20 mouse cellular contexts compared by ENCODE assay signal in the genomic region with DNA sequence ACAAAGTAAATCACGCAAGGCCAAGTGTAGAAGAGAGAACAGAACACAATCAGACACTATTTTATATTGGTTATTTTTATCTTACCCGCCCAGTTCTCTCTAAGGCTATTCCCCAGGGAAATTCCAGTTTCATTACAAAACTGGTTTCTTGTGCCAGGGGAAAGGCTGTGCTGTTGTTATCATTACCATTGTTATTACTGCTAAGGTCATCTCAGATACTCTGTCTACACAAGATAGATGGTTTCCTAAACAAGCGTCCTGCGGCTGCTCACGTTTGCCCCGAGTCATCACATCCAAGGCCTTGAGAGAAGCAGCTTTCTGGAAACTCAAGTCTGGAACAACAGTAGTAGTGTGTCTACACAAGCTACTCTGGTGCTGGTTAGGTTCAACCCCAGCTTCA. TPM values are rescaled to one million over a fixed set of nuclear protein-coding genes. Genes with fewer than 3 reads are reported as not detected.
DNase-seq lines count a peak whose midpoint lies in the region; ATAC-seq lines count a peak whose summit lies in the region.
"Had no signal": no experiment of that assay in that cellular context is flagged by ENCODE, and none has a peak within 500 bp of the region (broad histone marks: within the 10 kb centered on the region; RNA-seq: fewer than 3 reads in every experiment).

No protein-coding gene starts in this region.

- H3K9ac ChIP-seq in hindbrain, embryonic 15.5 days: no peak overlapping the region
- H3K9ac ChIP-seq in hindbrain, embryonic 14.5 days: no peak overlapping the region
- H3K9ac ChIP-seq: embryonic facial prominence, embryonic 15.5 days; forebrain, embryonic 12.5 days; heart, embryonic 13.5 days; limb, embryonic 13.5 days had no signal

- H3K4me1 ChIP-seq in hindbrain, embryonic 15.5 days (replicated peaks): no peaks in the 10 kb centered on the region
- no peaks in the 10 kb centered on the region for H3K4me1 ChIP-seq in hindbrain, embryonic 14.5 days (replicated peaks; ENCODE audit: control insufficient read depth, insufficient read depth, low read length)
- H3K4me1 ChIP-seq: embryonic facial prominence, embryonic 15.5 days; forebrain, embryonic 12.5 days; limb, embryonic 13.5 days had no signal

- H3K4me3 ChIP-seq in hindbrain, embryonic 15.5 days: no peak overlapping the region
- no peak overlapping the region for H3K4me3 ChIP-seq in hindbrain, embryonic 14.5 days (replicated peaks; ENCODE audit: low read length)
- H3K4me3 ChIP-seq: embryonic facial prominence, embryonic 15.5 days; forebrain, embryonic 12.5 days; heart, embryonic 13.5 days; limb, embryonic 13.5 days had no signal

- peak; percentile 25 for DNase-seq in adrenal gland, adult 8-10 months
- DNase-seq in adrenal gland, adult 18-20 months (ENCODE audit: low spot score in 2 of 2): no peak
- DNase-seq in hindbrain, embryonic 14.5 days (ENCODE audit: low spot score): no peak
- DNase-seq in ovary, adult 18-20 months (ENCODE audit: low spot score): peak; percentile 53
- DNase-seq in ovary, postnatal 10 days (ENCODE audit: low spot score): no peak
- DNase-seq in lung, postnatal 10 days: peak; percentile 30
- DNase-seq in frontal cortex, postnatal 36 days (ENCODE audit: low spot score in 2 of 2): no peak
- DNase-seq: cerebellum, adult 11 months; cerebellum, postnatal 14 days; embryo, embryonic 11 days; gastrocnemius, postnatal 14 days had no signal

- no peak overlapping the region for H3K4me2 ChIP-seq in hindbrain, embryonic 15.5 days
- H3K4me2 ChIP-seq in hindbrain, embryonic 14.5 days (replicated peaks): no peak overlapping the region
- H3K4me2 ChIP-seq: embryonic facial prominence, embryonic 15.5 days; forebrain, embryonic 12.5 days; heart, embryonic 13.5 days; limb, embryonic 13.5 days had no signal

- no peaks in the 10 kb centered on the region for H3K9me3 ChIP-seq in hindbrain, embryonic 15.5 days
- H3K9me3 ChIP-seq in hindbrain, embryonic 14.5 days (ENCODE audit: control insufficient read depth, low read length): no peaks in the 10 kb centered on the region
- H3K9me3 ChIP-seq: embryonic facial prominence, embryonic 15.5 days; forebrain, embryonic 12.5 days; heart, embryonic 13.5 days; limb, embryonic 13.5 days had no signal

- H3K36me3 ChIP-seq in hindbrain, embryonic 15.5 days: no peaks in the 10 kb centered on the region
- no peaks in the 10 kb centered on the region for H3K36me3 ChIP-seq in hindbrain, embryonic 14.5 days (replicated peaks; ENCODE audit: control insufficient read depth, insufficient read depth)
- H3K36me3 ChIP-seq: embryonic facial prominence, embryonic 15.5 days; forebrain, embryonic 12.5 days; heart, embryonic 13.5 days; limb, embryonic 13.5 days had no signal

- H3K27me3 ChIP-seq in hindbrain, embryonic 15.5 days: no peaks in the 10 kb centered on the region
- H3K27me3 ChIP-seq in hindbrain, embryonic 14.5 days (ENCODE audit: control insufficient read depth, insufficient read depth, low read length): no peaks in the 10 kb centered on the region
- H3K27me3 ChIP-seq: embryonic facial prominence, embryonic 15.5 days; forebrain, embryonic 12.5 days; heart, embryonic 13.5 days; limb, embryonic 13.5 days had no signal

- no peak overlapping the region for H3K27ac ChIP-seq in hindbrain, embryonic 15.5 days (replicated peaks)
- no peak overlapping the region for H3K27ac ChIP-seq in hindbrain, embryonic 14.5 days
- H3K27ac ChIP-seq: embryonic facial prominence, embryonic 15.5 days; forebrain, embryonic 12.5 days; heart, embryonic 13.5 days; limb, embryonic 13.5 days; stomach, postnatal 0 days had no signal

- WGBS in hindbrain, embryonic 15.5 days: 79% methylated on average over 6 of the region's 6 CpGs
- WGBS in hindbrain, embryonic 14.5 days: 86% methylated on average over 6 of the region's 6 CpGs

- ATAC-seq in hindbrain, embryonic 15.5 days (ENCODE audit: low FRiP score, low read depth): 0 out of 2 replicates have a peak, but pooled peaks have one; percentile 34
- ATAC-seq in hindbrain, embryonic 14.5 days (ENCODE audit: low FRiP score): no peak
- ATAC-seq: hindbrain, embryonic 16.5 days; intestine, postnatal 0 days; midbrain, embryonic 16.5 days had no signal

RNA-seq across cellular contexts. Expression of gene Bcl2, which starts 19.8 kb away (rescaled TPM):
- total RNA-seq in adrenal gland, adult 8-10 months (2022): 1 to 10 TPM; 5.8 to 7.7 (median 6.9) TPM
- 1 to 10 TPM; 5.1 to 6.7 TPM for total RNA-seq in adrenal gland, adult 18-20 months (2021)
- 15.9 and 18.4 TPM in 2 replicates for polyA plus RNA-seq in hindbrain, embryonic 15.5 days (2015; fragmentation: Nextera tagmentation; extraction: Ambion mirVana)
- polyA plus RNA-seq in hindbrain, embryonic 14.5 days (2014; fragmentation: Nextera tagmentation; extraction: Ambion mirVana): 11.4 and 11.9 TPM in 2 replicates

Comparison
In these comparisons a context has a peak if more than half of its experiments do, and no peak if none do; other contexts are left out.
1. DNase-seq: peak in adrenal gland, adult 8-10 months (single experiment), ovary, adult 18-20 months (single experiment) and lung, postnatal 10 days (single experiment); none in adrenal gland, adult 18-20 months (0 of 2), hindbrain, embryonic 14.5 days (single experiment), ovary, postnatal 10 days (single experiment) and frontal cortex, postnatal 36 days (0 of 2).